Mouse (Mus musculus): ENCODE results near the gene Iqcj. TPM values are rescaled to one million over a fixed set of nuclear protein-coding genes. Genes with fewer than 3 reads are reported as not detected.
"Not testable (repeated sequence)": the region's sequence is repeated elsewhere in the genome, so short reads cannot be mapped to it uniquely, and the experiment has no call there.

Gene Iqcj
- polyA plus RNA-seq, 1 experiment from 2014 or later = not detected

DNA sequence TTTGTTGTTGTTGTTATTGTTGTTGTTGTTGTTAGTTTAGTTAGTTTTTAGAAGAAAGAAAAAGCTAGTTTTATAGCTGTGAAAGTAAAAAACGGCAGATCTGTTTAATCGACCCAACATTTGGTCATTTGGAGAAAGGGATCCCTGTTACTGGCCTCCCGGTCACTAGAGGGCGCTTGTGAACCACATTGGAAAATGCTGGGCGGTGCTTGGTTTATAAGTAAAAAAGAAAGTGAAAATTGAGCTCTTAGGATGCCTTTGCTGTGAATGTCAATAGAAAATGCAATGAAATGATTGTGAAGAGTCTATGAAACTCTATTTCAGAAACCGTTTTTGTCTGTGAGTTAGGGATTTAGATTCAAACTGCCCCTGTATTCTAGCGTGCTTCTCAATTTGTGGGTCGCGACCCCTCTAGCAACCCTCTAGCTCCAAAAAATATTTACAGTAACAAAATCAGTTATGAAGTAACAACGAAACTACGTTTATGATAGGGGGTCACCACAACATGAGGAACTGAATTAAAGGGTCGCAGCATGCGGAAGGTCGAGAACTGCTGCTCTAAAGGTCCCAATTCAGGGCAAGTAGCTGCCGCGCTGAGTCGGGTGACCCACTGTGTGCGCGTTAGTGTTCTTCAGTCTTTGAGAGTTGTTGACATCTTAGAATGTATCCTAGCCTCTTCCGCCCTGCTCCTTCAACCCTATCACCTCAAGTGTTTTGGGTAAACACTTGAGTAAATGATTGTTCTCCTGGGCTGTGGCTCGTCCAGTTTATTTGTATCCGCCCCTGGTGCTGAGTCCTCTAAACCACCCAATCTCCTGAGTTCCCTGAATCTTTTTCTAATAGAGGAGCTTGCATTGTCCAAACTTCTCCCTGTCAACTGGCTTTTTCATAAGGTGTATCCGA, 164.6 kb downstream of the Iqcj start:
- no peaks in the 10 kb centered on the region for H3K9me3 ChIP-seq
- H3K4me1 ChIP-seq = peaks cover 6% of the 10 kb centered on the region; the same call in 1 of the 2 replicates
- DNase-seq (ENCODE audit: low spot score) = no peak
- 49% methylated on average over 23 of the region's 23 CpGs for WGBS
- H3K36me3 ChIP-seq = no peaks in the 10 kb centered on the region
- H3K27ac ChIP-seq = no peak overlapping the region
- H3K4me3 ChIP-seq = peak overlapping the region; percentile 45
- no peaks in the 10 kb centered on the region for H3K27me3 ChIP-seq (ENCODE audit: insufficient read depth, poor library complexity, severe bottlenecking)

GRCm38 (mm10) chr3:68059162-68059800, 167.3 kb downstream of the Iqcj start:
- WGBS = 47% methylated on average over 2 of the region's 2 CpGs

GRCm38 (mm10) chr3:68064731-68065130, 172.7 kb downstream of the Iqcj start, which contains the start of gene Schip1:
Gene Schip1 (plus strand): TSS chr3:68064802.
- Histone ChIP-seq H3K27ac (no peak within 1 kb of the TSS), H3K36me3 (no peaks in the 10 kb centered on the region), H3K27me3 (ENCODE audit: insufficient read depth, poor library complexity, severe bottlenecking) (no peaks in the 10 kb centered on the region), H3K4me3 (no peak within 1 kb of the TSS), H3K9me3 (no peaks in the 10 kb centered on the region), H3K4me1 (no peaks in the 10 kb centered on the region)
- 37% methylated on average over 12 of the region's 12 CpGs for WGBS
- no peak for DNase-seq (ENCODE audit: low spot score)

More at GRCm38 (mm10) chr3:68059162-68059800, 167.3 kb downstream of the Iqcj start:
- Histone ChIP-seq H3K4me1 (peaks cover 6% of the 10 kb centered on the region; the same call in 1 of the 2 replicates), H3K9me3 (no peaks in the 10 kb centered on the region), H3K4me3 (no peak overlapping the region), H3K36me3 (no peaks in the 10 kb centered on the region), H3K27ac (no peak overlapping the region), H3K27me3 (ENCODE audit: insufficient read depth, poor library complexity, severe bottlenecking) (no peaks in the 10 kb centered on the region)
- DNase-seq (ENCODE audit: low spot score) = no peak

GRCm38 (mm10) chr3:68071395-68072386, 179.7 kb downstream of the Iqcj start:
- no peak for DNase-seq (ENCODE audit: low spot score)

DNA sequence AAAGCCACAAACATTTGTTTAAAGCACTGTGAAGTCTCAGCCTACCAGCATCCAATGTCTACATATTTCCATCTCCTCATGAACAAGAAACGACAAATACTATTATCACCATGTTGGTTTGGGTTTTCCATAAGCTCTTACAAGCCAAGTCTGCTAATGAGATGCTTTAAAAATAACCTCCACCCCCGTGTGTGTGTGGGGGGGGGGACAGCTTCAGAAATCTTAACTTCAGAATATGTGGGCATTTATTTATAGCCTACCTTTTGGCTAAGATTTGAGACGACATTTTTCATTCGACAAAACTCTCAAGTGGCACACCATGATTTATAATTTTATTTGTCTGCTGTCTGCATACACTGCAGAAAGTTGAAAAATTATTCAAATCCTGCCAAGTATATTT, 185.4 kb downstream of the Iqcj start:
- no peak overlapping the region for H3K4me3 ChIP-seq
- DNase-seq (ENCODE audit: low spot score) = no peak
- no peaks in the 10 kb centered on the region for H3K4me1 ChIP-seq
- H3K9me3 ChIP-seq = no peaks in the 10 kb centered on the region
- H3K27me3 ChIP-seq (ENCODE audit: insufficient read depth, poor library complexity, severe bottlenecking) = no peaks in the 10 kb centered on the region
- no peak overlapping the region for H3K27ac ChIP-seq
- no peaks in the 10 kb centered on the region for H3K36me3 ChIP-seq
- WGBS = 77% methylated on average over 4 of the region's 4 CpGs

More at GRCm38 (mm10) chr3:68071395-68072386, 179.7 kb downstream of the Iqcj start:
- no peak overlapping the region for H3K4me3 ChIP-seq
- no peaks in the 10 kb centered on the region for H3K27me3 ChIP-seq (ENCODE audit: insufficient read depth, poor library complexity, severe bottlenecking)
- H3K9me3 ChIP-seq = no peaks in the 10 kb centered on the region
- no peaks in the 10 kb centered on the region for H3K4me1 ChIP-seq
- no peak overlapping the region for H3K27ac ChIP-seq
- 77% methylated on average over 9 of the region's 9 CpGs for WGBS
- no peaks in the 10 kb centered on the region for H3K36me3 ChIP-seq

DNA sequence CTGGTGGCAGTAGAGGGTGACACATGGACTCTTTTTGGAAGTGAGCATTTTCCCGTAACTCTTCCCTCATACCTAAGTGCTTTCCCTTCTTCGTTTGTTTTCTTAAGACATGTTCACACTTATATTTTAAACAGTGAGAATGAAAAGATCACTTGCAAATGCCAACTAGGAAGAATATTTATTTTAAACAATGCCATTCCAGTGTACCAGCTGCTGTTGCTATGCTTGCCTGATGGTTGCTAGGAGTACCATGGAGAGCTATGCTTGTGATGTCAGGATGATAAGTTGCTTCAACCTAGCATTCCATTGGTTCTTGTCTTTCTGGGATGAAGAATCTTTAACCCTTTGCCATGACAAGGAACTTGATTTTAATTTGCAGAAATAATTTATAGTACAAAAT, 193.0 kb downstream of the Iqcj start:
- Histone ChIP-seq H3K4me1 (no peaks in the 10 kb centered on the region), H3K27me3 (ENCODE audit: insufficient read depth, poor library complexity, severe bottlenecking) (no peaks in the 10 kb centered on the region), H3K9me3 (no peaks in the 10 kb centered on the region), H3K36me3 (no peaks in the 10 kb centered on the region), H3K27ac (no peak overlapping the region), H3K4me3 (no peak overlapping the region)
- WGBS = 88% methylated on average over 2 of the region's 2 CpGs
- DNase-seq (ENCODE audit: low spot score) = no peak

DNA sequence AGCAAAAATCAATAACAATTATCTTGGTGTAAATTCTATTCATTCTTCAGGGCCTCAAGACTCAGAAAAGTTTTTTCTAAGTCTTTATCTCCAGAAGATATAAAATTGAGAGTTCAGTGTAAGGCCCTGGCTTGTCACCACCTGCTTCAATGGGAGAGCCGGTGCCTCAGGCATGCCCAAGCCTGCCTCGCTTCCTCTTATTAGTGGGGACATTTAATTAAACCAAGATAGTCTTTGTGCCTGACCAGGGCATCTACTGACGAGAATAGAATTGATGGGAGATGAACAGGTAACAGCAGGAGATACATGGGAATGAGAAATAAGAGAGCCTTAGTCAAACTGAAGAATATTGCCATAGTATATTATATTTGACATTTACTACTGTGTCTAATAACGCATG, 200.1 kb downstream of the Iqcj start:
- WGBS = 78% methylated on average over 4 of the region's 4 CpGs
- no peak overlapping the region for H3K4me3 ChIP-seq
- DNase-seq (ENCODE audit: low spot score) = no peak
- no peaks in the 10 kb centered on the region for H3K9me3 ChIP-seq
- H3K27ac ChIP-seq = no peak overlapping the region
- H3K36me3 ChIP-seq = no peaks in the 10 kb centered on the region
- H3K27me3 ChIP-seq (ENCODE audit: insufficient read depth, poor library complexity, severe bottlenecking) = no peaks in the 10 kb centered on the region
- H3K4me1 ChIP-seq = no peaks in the 10 kb centered on the region

GRCm38 (mm10) chr3:68096724-68097431, 204.9 kb downstream of the Iqcj start:
- no peaks in the 10 kb centered on the region for H3K36me3 ChIP-seq
- 77% methylated on average over 4 of the region's 4 CpGs for WGBS
- H3K4me1 ChIP-seq = no peaks in the 10 kb centered on the region
- no peak overlapping the region for H3K27ac ChIP-seq
- H3K4me3 ChIP-seq = no peak overlapping the region
- no peaks in the 10 kb centered on the region for H3K27me3 ChIP-seq (ENCODE audit: insufficient read depth, poor library complexity, severe bottlenecking)
- H3K9me3 ChIP-seq = no peaks in the 10 kb centered on the region
- no peak for DNase-seq (ENCODE audit: low spot score)

- not testable (repeated sequence) for DNase-seq (ENCODE audit: low spot score); H3K4me3 ChIP-seq; H3K27me3 ChIP-seq (ENCODE audit: insufficient read depth, poor library complexity, severe bottlenecking); H3K4me1 ChIP-seq; H3K36me3 ChIP-seq; H3K27ac ChIP-seq; H3K9me3 ChIP-seq
- 83% methylated on average over 6 of the region's 6 CpGs for WGBS
Observed at GRCm38 (mm10) chr3:68099561-68099960, 207.5 kb downstream of the Iqcj start.

- Histone ChIP-seq H3K4me1 (no peaks in the 10 kb centered on the region), H3K36me3 (no peaks in the 10 kb centered on the region), H3K4me3 (no peak overlapping the region), H3K27me3 (ENCODE audit: insufficient read depth, poor library complexity, severe bottlenecking) (no peaks in the 10 kb centered on the region), H3K9me3 (no peaks in the 10 kb centered on the region), H3K27ac (no peak overlapping the region)
- DNase-seq (ENCODE audit: low spot score) = no peak
- WGBS = 63% methylated on average over 4 of the region's 4 CpGs
Observed at GRCm38 (mm10) chr3:68101343-68101742, 209.3 kb downstream of the Iqcj start.

DNA sequence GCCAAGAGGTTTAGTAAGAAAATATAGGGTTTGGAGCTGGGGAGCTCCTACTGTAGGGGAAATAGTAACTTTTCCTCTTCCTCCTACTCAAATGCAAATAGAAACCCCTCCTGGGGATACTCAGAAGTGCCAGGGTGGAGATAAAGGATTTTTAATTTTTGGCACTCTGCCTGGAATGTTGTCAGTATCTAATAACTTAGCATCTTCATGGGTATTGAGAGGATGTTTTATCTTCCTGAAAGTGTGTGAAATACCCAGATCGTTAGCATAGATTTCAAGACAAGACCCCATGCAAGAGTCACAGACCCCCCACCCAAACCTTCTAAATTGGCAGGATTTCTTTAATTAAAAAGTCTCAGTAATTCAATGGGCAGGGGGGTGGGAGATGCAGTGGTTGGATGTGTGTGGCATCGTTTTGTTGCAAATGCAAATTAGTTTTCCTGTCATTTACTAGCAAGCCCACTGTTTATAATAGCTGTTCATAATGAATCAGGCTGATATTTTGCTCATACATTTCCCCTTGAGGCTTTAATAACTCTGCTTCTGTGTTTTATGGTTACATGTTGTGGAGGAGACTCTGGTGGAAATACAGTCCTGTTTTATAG, 213.2 kb downstream of the Iqcj start:
- H3K4me1 ChIP-seq = no peaks in the 10 kb centered on the region
- no peak overlapping the region for H3K27ac ChIP-seq
- H3K9me3 ChIP-seq = no peaks in the 10 kb centered on the region
- no peak for DNase-seq (ENCODE audit: low spot score)
- no peaks in the 10 kb centered on the region for H3K36me3 ChIP-seq
- WGBS = 61% methylated on average over 2 of the region's 2 CpGs
- no peak overlapping the region for H3K4me3 ChIP-seq
- H3K27me3 ChIP-seq (ENCODE audit: insufficient read depth, poor library complexity, severe bottlenecking) = no peaks in the 10 kb centered on the region

Measured in heart, embryonic 10.5 days (tissue).